Mouse (Mus musculus) erythroblast, embryonic 14.5 days (primary cell): ENCODE results near the gene 2200002D01Rik. TPM values are rescaled to one million over a fixed set of nuclear protein-coding genes. Genes with fewer than 3 reads are reported as not detected.
A peak's percentile ranks its signal among the peaks of the same experiment; 100 is the strongest.
"Not testable (repeated sequence)": the region's sequence is repeated elsewhere in the genome, so short reads cannot be mapped to it uniquely, and the experiment has no call there.

ENCODE experiments used
- H3K27me3 ChIP-seq: 2 replicates; pipeline ENCODE4 v1.6.1; 2012; ENCODE audit warnings: inconsistent platforms; ENCODE audit not compliant: control insufficient read depth
- H3K36me3 ChIP-seq: 2 replicates; pipeline ENCODE4 v1.6.1; 2012; ENCODE audit warnings: mild to moderate bottlenecking, inconsistent platforms; ENCODE audit not compliant: control insufficient read depth
- H3K4me1 ChIP-seq: 2 replicates; pipeline ENCODE4 v1.6.1; 2012; ENCODE audit warnings: inconsistent platforms; ENCODE audit not compliant: control insufficient read depth
- H3K4me3 ChIP-seq: replicated peaks from 2 replicates; pipeline ENCODE3; 2012; ENCODE audit warnings: moderate library complexity, mild to moderate bottlenecking, inconsistent platforms
- H3K9me3 ChIP-seq: 2 replicates; pipeline ENCODE4 v1.6.1; 2012; ENCODE audit warnings: low read length, inconsistent platforms, mixed read lengths; ENCODE audit not compliant: control insufficient read depth
- GATA1 ChIP-seq: IDR thresholded peaks from 2 replicates; pipeline ENCODE4 v1.6.1; 2012; ENCODE audit warnings: low read length, inconsistent platforms, mixed read lengths
- TAL1 ChIP-seq: IDR thresholded peaks from 3 replicates; pipeline ENCODE4 v1.6.1; 2012; ENCODE audit warnings: low read length, inconsistent platforms, mixed read lengths
- polyA plus RNA-seq: library from polyadenylated mRNA; stranded (reverse); fragments of >175 nt; gene quantifications from 2 replicates; pipeline ENCODE4 v1.2.3, GENCODE M21; 2012

2200002D01Rik gene
- polyA plus RNA-seq, 1 experiment: not detected

DNA sequence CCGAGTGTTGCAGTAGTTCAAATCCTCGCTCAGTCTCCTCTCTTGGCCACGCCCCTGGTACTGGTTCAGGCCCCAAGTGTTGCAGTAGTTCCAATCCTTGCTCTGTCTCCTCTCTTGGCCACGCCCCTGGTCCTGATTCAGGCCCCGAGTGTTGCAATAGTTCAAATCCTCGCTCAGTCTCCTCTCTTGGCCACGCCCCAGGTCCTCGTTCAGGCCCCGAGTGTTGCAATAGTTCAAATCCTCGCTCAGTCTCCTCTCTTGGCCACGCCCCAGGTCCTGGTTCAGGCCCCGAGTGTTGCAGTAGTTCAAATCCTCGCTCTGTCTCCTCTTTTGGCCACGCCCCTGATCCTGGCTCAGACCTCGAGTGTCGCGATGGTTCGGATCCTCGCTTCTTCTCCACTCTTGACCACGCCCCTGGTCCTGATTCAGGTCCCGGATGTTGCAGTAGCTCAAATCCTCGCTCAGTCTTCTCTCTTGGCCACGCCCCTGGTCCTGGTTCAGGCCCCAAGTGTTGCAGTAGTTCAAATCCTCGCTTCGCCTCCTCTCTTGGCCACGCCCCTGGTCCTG is 36.0 kb downstream of the 2200002D01Rik start:
- peaks cover 12% of the 10 kb centered on the region for H3K27me3 ChIP-seq
- H3K4me1 ChIP-seq: peaks cover 26% of the 10 kb centered on the region
- TF ChIP-seq TAL1 (no peak), GATA1 (no peak)
- H3K9me3 ChIP-seq: peaks cover 4% of the 10 kb centered on the region; the same call in 1 of the 2 replicates
- H3K36me3 ChIP-seq: no peaks in the 10 kb centered on the region
- peak overlapping the region; percentile 48 for H3K4me3 ChIP-seq

DNA sequence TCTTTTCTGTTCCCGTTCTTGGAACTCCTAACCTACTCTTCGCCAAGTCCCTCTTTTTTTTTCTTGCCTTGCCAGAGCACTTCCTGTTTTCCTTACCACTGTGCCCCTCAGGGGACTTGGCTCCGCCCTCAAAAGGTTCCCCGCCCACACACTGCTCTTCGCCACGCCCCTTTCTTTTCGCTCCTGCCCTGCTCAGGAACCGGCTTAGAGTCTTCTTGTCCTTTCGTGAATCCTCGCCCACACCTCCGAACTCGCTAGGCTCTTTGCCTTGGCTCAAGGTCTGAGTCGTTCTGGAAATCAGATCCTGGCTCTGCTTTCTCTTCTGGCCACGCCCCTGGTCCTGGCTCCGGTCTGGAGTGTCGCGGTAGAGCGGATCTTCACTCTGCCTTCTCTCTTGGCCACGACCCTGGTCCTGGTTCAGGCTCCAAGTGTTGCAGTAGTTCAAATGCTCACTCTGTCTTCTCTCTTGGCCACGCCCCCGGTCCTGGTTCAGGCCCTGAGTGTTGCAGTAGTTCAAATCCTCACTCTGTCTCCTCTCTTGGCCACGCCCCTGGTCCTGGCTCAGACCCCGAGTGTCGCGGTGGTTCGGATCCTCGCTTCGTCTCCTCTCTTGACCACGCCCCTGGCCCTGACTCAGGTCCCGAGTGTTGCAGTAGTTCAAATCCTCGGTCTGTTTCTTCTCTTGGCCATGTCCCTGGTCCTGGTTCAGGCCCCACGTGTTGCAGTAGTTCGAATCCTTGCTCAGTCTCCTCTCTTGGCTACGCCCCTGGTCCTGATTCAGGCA is 36.7 kb downstream of the 2200002D01Rik start:
- Histone ChIP-seq H3K36me3 (no peaks in the 10 kb centered on the region), H3K9me3 (peaks cover 4% of the 10 kb centered on the region; the same call in 1 of the 2 replicates), H3K27me3 (peaks cover 12% of the 10 kb centered on the region), H3K4me1 (peaks cover 26% of the 10 kb centered on the region), H3K4me3 (peak overlapping the region; percentile 48)
- TF ChIP-seq TAL1 (no peak), GATA1 (no peak)

DNA sequence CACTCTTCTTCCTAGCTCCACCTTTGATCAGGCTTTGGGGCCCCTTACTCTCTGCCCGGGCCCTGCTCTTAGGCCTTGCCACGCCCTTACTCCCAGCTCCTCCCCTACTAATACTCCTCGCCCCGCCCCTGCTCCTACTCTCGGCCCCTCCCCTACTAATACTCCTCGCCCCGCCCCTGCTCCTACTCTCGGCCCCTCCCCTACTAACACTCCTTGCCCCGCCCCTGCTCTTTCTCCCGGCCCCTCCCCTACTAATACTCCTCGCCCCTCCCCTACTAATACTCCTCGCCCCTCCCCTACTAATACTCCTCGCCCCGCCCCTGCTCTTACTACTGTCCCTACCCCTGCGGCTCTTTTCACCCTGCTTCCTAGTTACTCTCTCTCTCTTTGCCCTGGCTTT is 37.3 kb downstream of the 2200002D01Rik start:
- Histone ChIP-seq H3K4me1 (peaks cover 26% of the 10 kb centered on the region), H3K4me3 (peak overlapping the region; percentile 48), H3K27me3 (peaks cover 12% of the 10 kb centered on the region)
- H3K9me3 ChIP-seq, H3K36me3 ChIP-seq: not testable (repeated sequence)

DNA sequence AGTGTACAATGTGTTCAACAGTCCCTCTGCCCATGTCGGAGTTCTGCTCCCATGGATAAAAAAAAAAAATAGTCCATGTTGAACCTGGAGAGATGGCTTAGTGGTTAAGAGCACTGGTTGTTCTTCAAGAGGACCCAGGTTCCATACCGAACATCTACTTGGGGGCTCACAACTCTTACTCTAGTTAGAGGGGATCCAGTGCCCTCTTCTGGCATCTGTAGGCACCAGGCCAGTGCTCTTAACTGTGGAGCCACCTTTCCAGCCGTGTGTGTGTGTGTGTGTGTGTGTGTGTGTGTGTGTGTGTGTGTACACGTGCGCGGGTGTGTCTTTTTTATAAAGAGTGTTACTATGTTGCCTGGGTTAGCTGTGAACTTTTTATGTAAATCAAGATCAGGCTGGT is 45.7 kb downstream of the 2200002D01Rik start:
- Histone ChIP-seq H3K4me3 (no peak overlapping the region), H3K27me3 (no peaks in the 10 kb centered on the region), H3K36me3 (no peaks in the 10 kb centered on the region), H3K4me1 (no peaks in the 10 kb centered on the region), H3K9me3 (no peaks in the 10 kb centered on the region)
- TF ChIP-seq TAL1: no peak
- no peak for TF ChIP-seq GATA1

Other genes starting within 250 kb of the 2200002D01Rik start
- gene Ryr1, start 123.3 kb downstream of the 2200002D01Rik start, polyA plus RNA-seq: under 0.01 TPM in 1 of 2 replicates, not detected in the other
- gene Rasgrp4, start 113.6 kb downstream of the 2200002D01Rik start, polyA plus RNA-seq: 0.03 TPM in 1 of 2 replicates, not detected in the other
- gene Fam98c, start 92.2 kb downstream of the 2200002D01Rik start, polyA plus RNA-seq: 1.1 TPM in 2 replicates
- 0.07 TPM in 1 of 2 replicates, not detected in the other for gene Ggn, start 78.3 kb downstream of the 2200002D01Rik start, polyA plus RNA-seq
- gene Spred3, start 78.1 kb downstream of the 2200002D01Rik start, polyA plus RNA-seq: 0.03 and 0.04 TPM in 2 replicates
- gene Psmd8, start 67.8 kb downstream of the 2200002D01Rik start, polyA plus RNA-seq: 11.2 and 15.7 TPM in 2 replicates
- gene Catsperg1, start 34.4 kb downstream of the 2200002D01Rik start, polyA plus RNA-seq: not detected in 2 replicates
- gene Kcnk6, start 16.0 kb downstream of the 2200002D01Rik start, polyA plus RNA-seq: 0.08 TPM in 1 of 2 replicates, not detected in the other
- 6.4 and 6.9 TPM in 2 replicates for gene Yif1b, start 10.1 kb downstream of the 2200002D01Rik start, polyA plus RNA-seq
- gene Spint2, start 33.4 kb upstream of the 2200002D01Rik start, polyA plus RNA-seq: 0.50 and 0.57 TPM in 2 replicates
- gene Ppp1r14a, start 40.8 kb upstream of the 2200002D01Rik start, polyA plus RNA-seq: 0.07 TPM in 1 of 2 replicates, not detected in the other
- gene Dpf1, start 55.5 kb upstream of the 2200002D01Rik start, polyA plus RNA-seq: 0.06 and 0.13 TPM in 2 replicates